Mouse (Mus musculus): Measurements from ENCODE around the gene Xpr1.

DNA sequence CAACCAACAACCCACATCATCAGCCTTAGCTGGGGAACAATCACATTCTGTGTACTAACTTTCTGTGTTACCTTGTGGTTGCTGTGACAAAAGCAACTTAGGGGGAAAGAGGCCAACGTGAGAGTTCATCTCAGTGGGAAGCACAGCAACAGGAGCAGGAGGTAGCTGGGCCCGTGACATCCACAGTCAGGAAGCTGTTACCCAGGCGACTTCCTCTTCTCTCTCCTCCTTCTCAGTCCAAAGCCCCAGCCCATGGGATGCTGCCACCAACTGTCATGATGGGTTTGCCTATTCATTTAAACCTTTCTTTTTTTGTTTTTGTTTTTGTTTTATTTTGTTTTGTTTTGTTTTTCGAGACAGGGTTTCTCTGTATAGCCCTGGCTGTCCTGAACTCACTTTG, 25.7 kb downstream of the Xpr1 start:
- no peak for TF ChIP-seq CTCF (IDR thresholded peaks at IDR 0.05; ENCODE audit: low read depth)
- TF ChIP-seq EP300 (IDR thresholded peaks at IDR 0.05; ENCODE audit: low read depth) = no peak
